Mouse (Mus musculus) limb, embryonic 12.5 days (tissue): ENCODE data around the gene BC025920. TPM values are rescaled to one million over a fixed set of nuclear protein-coding genes. Genes with fewer than 3 reads are reported as not detected.

Source experiments
- ATAC-seq: fragments of 200-750 bp; cut with Nextera tagmentation; 2 replicates; pipeline ENCODE4 v1.8.0; 2017; ENCODE audit warnings: low read depth, moderate TSS enrichment; ENCODE audit not compliant: insufficient number of reproducible peaks, insufficient read depth, low FRiP score, low TSS enrichment
- H3K27ac ChIP-seq: fragments of 300-500 bp; sonication (generic); 2 replicates; pipeline ENCODE4 v1.5.1; 2016; ENCODE audit warnings: mild to moderate bottlenecking, moderate library complexity
- H3K27me3 ChIP-seq: fragments of 300-500 bp; sonication (generic); 2 replicates; pipeline ENCODE4 v1.6.1; 2016; ENCODE audit warnings: mild to moderate bottlenecking, moderate library complexity
- H3K36me3 ChIP-seq: fragments of 300-500 bp; sonication (generic); 2 replicates; pipeline ENCODE4 v1.6.1; 2016; ENCODE audit warnings: mild to moderate bottlenecking, moderate library complexity
- H3K4me1 ChIP-seq: fragments of 300-500 bp; sonication (generic); replicated peaks from 2 replicates; pipeline ENCODE4 v1.6.1; 2016
- H3K4me2 ChIP-seq: fragments of 300-500 bp; sonication (generic); 2 replicates; pipeline ENCODE4 v1.6.1; 2016; ENCODE audit warnings: mild to moderate bottlenecking, moderate library complexity
- H3K4me3 ChIP-seq: fragments of 300-500 bp; sonication (generic); replicated peaks from 2 replicates; pipeline ENCODE4 v1.5.1; 2016; ENCODE audit warnings: mild to moderate bottlenecking
- H3K9ac ChIP-seq: fragments of 300-500 bp; sonication (generic); replicated peaks from 2 replicates; pipeline ENCODE4 v1.6.1; 2016; ENCODE audit warnings: mild to moderate bottlenecking, moderate library complexity
- H3K9me3 ChIP-seq: fragments of 300-500 bp; sonication (generic); 2 replicates; pipeline ENCODE4 v1.6.1; 2016; ENCODE audit warnings: mild to moderate bottlenecking, moderate library complexity
- WGBS: fragments of 180-500 bp; shearing (Covaris S2); methylation state at CpG from one replicate; pipeline ENCODE4 v1.1.7; 2016; 5-methylcytosine and 5-hydroxymethylcytosine counted together
- polyA plus RNA-seq: library from polyadenylated mRNA; unstranded; fragments of >200 nt; fragmentation: Nextera tagmentation; extraction: Ambion mirVana; gene quantifications from 2 replicates; pipeline ENCODE4 v1.2.1, GENCODE M21; 2016

Gene BC025920
- polyA plus RNA-seq, 1 experiment from 2014 or later, result 2.0 TPM

GRCm38 (mm10) chr10:81595599-81595998 is 10.5 kb upstream of the BC025920 start:
- Histone ChIP-seq H3K27ac (peak overlapping the region; percentile 90), H3K9ac (peak overlapping the region; percentile 44), H3K36me3 (0 out of 2 replicates have a peak, but pooled peaks cover 1% of the 10 kb centered on the region), H3K4me2 (peak overlapping the region; percentile 53; the same call in 1 of the 2 replicates), H3K4me1 (peaks cover 64% of the 10 kb centered on the region), H3K9me3 (no peaks in the 10 kb centered on the region), H3K27me3 (peaks cover 28% of the 10 kb centered on the region), H3K4me3 (no peak overlapping the region)
- ATAC-seq, result no peak
- 38% methylated on average over 5 of the region's 5 CpGs for WGBS

DNA sequence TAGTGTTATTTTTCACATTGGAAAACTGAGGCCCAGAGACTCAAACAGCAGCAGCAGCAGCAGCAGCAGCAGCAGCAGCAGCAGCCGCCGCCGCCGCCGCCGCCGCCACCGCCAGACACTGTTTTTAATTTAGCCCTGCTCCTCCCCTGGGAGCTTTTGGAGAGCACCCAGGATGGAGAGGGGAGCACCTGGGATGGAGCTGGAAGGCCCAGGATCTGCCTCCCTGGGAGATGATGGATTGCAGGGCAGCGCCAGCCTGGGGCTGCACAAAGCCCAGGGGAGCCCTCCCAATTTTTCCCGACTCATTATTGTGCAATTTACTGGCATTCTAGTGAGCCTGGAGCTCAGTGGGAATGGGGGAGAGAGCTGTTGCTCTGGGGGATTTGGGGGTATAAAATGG is 9.5 kb upstream of the BC025920 start:
- peaks cover 26% of the 10 kb centered on the region for H3K27me3 ChIP-seq
- peak overlapping the region; percentile 90 for H3K27ac ChIP-seq
- no peaks in the 10 kb centered on the region for H3K36me3 ChIP-seq
- WGBS, result 1% methylated on average over 10 of the region's 10 CpGs
- peaks cover 73% of the 10 kb centered on the region for H3K4me1 ChIP-seq
- peak overlapping the region; percentile 53 for H3K4me2 ChIP-seq
- peak overlapping the region; percentile 24 for H3K4me3 ChIP-seq
- no peaks in the 10 kb centered on the region for H3K9me3 ChIP-seq
- 0 out of 2 replicates have a peak, but pooled peaks have one; percentile 0 for ATAC-seq
- H3K9ac ChIP-seq, result peak overlapping the region; percentile 37

- ATAC-seq, result peak; percentile 27
- Histone ChIP-seq H3K9me3 (no peaks in the 10 kb centered on the region), H3K4me2 (peak overlapping the region; percentile 53), H3K36me3 (no peaks in the 10 kb centered on the region), H3K4me1 (peaks cover 79% of the 10 kb centered on the region), H3K27ac (peak overlapping the region; percentile 90), H3K4me3 (peak overlapping the region; percentile 24), H3K9ac (peak overlapping the region; percentile 37), H3K27me3 (peaks cover 26% of the 10 kb centered on the region)
- WGBS, result 3% methylated on average over 12 of the region's 12 CpGs
Observed at GRCm38 (mm10) chr10:81597137-81597950, 8.7 kb upstream of the BC025920 start.

DNA sequence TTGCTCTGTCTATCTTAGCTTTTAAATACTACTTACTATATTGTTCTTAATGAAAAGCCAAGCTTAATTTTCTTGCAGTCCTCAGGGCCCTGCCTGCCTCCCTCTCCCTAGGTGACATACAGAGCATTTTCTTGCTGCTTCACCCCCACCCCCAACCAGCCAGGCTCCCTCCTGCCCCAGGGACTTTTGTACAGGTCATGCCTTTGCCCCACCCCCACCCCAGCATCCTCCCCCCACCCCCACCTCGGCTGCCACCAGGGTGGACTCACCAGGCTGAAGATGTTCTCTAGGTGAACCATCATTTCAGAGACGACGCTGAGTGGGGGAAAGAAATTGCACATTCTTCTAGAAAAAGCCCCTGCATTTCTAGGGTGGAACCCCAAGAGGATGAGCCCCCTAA is 7.7 kb upstream of the BC025920 start:
- Histone ChIP-seq H3K36me3 (no peaks in the 10 kb centered on the region), H3K9me3 (no peaks in the 10 kb centered on the region), H3K4me2 (no peak overlapping the region), H3K9ac (no peak overlapping the region), H3K4me3 (no peak overlapping the region), H3K27me3 (peaks cover 23% of the 10 kb centered on the region), H3K4me1 (peaks cover 87% of the 10 kb centered on the region), H3K27ac (peak overlapping the region; percentile 62; the same call in 1 of the 2 replicates)
- 34% methylated on average over 3 of the region's 3 CpGs for WGBS
- no peak for ATAC-seq

- no peak overlapping the region for H3K4me2 ChIP-seq
- 27% methylated on average over 6 of the region's 6 CpGs for WGBS
- H3K9me3 ChIP-seq, result no peaks in the 10 kb centered on the region
- no peak overlapping the region for H3K4me3 ChIP-seq
- peaks cover 87% of the 10 kb centered on the region for H3K4me1 ChIP-seq
- H3K9ac ChIP-seq, result no peak overlapping the region
- H3K27me3 ChIP-seq, result peaks cover 20% of the 10 kb centered on the region
- peak overlapping the region; percentile 62; the same call in 1 of the 2 replicates for H3K27ac ChIP-seq
- no peaks in the 10 kb centered on the region for H3K36me3 ChIP-seq
- no peak for ATAC-seq
Observed at GRCm38 (mm10) chr10:81598871-81599270, 7.2 kb upstream of the BC025920 start.

DNA sequence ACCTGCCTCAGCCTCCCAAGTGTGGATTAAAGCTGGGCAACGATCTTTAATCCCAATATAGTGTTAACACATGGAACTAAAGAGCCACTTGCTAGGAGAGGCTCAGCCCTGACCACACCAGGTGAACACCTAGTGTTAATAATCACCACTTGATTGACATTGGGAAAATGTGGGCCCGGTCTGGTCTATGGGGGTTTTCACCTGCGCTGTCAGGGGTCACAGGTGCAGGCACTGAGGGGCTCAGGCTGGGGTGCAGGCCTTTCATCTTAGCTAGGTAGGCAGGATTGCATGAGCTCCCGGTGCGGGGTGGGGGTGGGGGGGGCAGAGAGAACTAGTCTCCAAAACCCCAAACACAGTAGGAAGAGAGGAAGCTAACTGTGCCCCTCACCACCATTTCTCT is 6.4 kb upstream of the BC025920 start:
- Histone ChIP-seq H3K27ac (no peak overlapping the region), H3K4me3 (no peak overlapping the region), H3K9ac (no peak overlapping the region), H3K36me3 (no peaks in the 10 kb centered on the region), H3K4me1 (peaks cover 84% of the 10 kb centered on the region), H3K4me2 (no peak overlapping the region), H3K9me3 (no peaks in the 10 kb centered on the region), H3K27me3 (peaks cover 13% of the 10 kb centered on the region)
- WGBS, result 55% methylated on average over 5 of the region's 5 CpGs
- no peak for ATAC-seq

DNA sequence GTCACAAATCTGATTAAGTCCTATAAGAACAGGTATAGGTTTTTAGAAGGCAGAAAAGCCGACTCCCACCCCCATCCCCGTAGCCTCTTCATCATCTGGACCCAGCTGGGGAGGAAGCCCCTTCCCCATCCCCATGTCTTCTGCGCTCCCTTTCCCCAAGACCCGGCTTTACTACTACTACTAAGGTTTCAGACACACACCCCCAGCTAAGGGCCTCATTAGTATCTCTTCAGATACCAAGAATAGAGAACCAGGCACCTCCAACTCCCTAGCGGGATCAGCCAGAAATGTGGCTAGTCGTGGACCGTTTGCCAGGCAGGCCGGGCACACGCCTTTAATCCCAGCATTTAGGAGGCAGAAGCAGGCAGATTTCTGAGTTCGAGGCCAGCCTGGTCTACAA is 6.0 kb upstream of the BC025920 start:
- 41% methylated on average over 10 of the region's 10 CpGs for WGBS
- H3K4me3 ChIP-seq, result no peak overlapping the region
- H3K27me3 ChIP-seq, result peaks cover 9% of the 10 kb centered on the region
- ATAC-seq, result no peak
- H3K9ac ChIP-seq, result no peak overlapping the region
- no peak overlapping the region for H3K4me2 ChIP-seq
- H3K27ac ChIP-seq, result peak overlapping the region; percentile 75
- peaks cover 83% of the 10 kb centered on the region for H3K4me1 ChIP-seq
- H3K36me3 ChIP-seq, result no peaks in the 10 kb centered on the region
- H3K9me3 ChIP-seq, result no peaks in the 10 kb centered on the region

DNA sequence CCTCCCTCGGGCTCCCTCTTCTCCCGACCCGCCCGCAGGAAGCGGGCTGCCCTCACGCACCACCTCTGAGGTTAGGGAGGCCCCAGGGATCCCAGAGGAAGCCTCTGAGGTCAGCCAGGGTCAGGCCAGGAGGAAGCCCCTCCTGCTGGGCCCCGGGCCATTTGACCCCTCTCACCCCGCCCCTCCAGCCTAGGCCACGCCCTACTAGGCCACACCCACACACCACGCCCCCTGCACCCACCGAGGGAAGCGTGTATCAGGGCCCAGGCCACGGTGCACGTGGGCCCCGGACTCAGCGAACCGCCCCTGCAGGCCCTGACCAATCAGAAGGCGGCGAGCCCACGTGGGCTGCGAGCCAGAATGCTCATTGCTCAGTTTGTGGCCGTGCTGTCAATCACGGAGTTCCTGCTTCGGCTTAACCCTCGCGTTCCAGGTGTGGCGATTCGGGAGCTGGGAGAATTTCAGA is 5.3 kb upstream of the BC025920 start, which contains the start of gene Tle6:
Tle6 (minus strand) TSS at position 336 of the 466 bp plus-strand sequence.
- Histone ChIP-seq H3K4me1 (peaks cover 83% of the 10 kb centered on the region), H3K4me3 (peak within 1 kb of the TSS; percentile 25), H3K4me2 (peak within 1 kb of the TSS; percentile 51), H3K36me3 (no peaks in the 10 kb centered on the region), H3K27me3 (peaks cover 2% of the 10 kb centered on the region; the same call in 1 of the 2 replicates), H3K9me3 (no peaks in the 10 kb centered on the region), H3K27ac (peak within 1 kb of the TSS; percentile 75), H3K9ac (no peak within 1 kb of the TSS)
- peak; percentile 73 for ATAC-seq
- under 1% methylated on average over 28 of the region's 28 CpGs for WGBS

DNA sequence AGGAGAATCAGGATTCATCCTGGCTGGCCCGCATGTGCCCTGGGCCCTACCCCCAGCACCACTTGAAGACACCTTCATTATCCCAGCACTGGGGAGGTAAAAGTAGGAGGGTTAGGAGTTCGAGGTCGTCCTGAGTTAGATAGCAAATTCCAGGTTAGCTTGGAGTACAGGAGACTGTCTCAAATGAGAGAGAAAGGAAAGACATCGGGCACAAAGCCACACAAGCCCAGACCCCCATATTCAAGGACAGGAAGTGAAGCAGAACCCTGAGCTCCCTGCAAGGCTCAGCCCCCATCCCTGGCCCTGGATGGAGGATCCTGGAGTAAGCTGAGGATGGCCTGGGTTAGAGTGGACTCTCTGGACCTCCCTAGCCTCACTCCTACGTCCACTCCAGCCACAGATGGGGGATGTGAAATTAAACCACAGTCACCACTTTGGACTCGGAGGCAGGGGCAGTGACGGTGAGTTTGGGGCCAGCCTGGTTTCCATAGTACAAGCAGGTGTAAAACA is 4.6 kb upstream of the BC025920 start:
- Histone ChIP-seq H3K27me3 (no peaks in the 10 kb centered on the region), H3K36me3 (no peaks in the 10 kb centered on the region), H3K9me3 (no peaks in the 10 kb centered on the region), H3K4me3 (0 out of 2 replicates have a peak overlapping the region, but pooled peaks have one; percentile 11), H3K4me1 (peaks cover 78% of the 10 kb centered on the region), H3K4me2 (peak overlapping the region; percentile 51), H3K9ac (no peak overlapping the region), H3K27ac (peak overlapping the region; percentile 64; the same call in 1 of the 2 replicates)
- ATAC-seq, result no peak
- WGBS, result 14% methylated on average over 7 of the region's 7 CpGs

GRCm38 (mm10) chr10:81602741-81603151 is 3.3 kb upstream of the BC025920 start:
- Histone ChIP-seq H3K36me3 (no peaks in the 10 kb centered on the region), H3K4me1 (peaks cover 70% of the 10 kb centered on the region), H3K27ac (no peak overlapping the region), H3K9me3 (no peaks in the 10 kb centered on the region), H3K9ac (no peak overlapping the region), H3K4me3 (no peak overlapping the region), H3K4me2 (no peak overlapping the region), H3K27me3 (no peaks in the 10 kb centered on the region)
- 15% methylated on average over 4 of the region's 4 CpGs for WGBS
- no peak for ATAC-seq
